Mouse (Mus musculus): ENCODE results near the gene Atg4c.

- no peak for TF ChIP-seq TAL1 (IDR thresholded peaks at IDR 0.05; ENCODE audit: low read length)
- no peak for TF ChIP-seq GATA1 (IDR thresholded peaks at IDR 0.05; ENCODE audit: low read length)
Measured at GRCm38 (mm10) chr4:99222221-99222620, 28.5 kb downstream of the Atg4c start.
